Mouse (Mus musculus) limb, embryonic 12.5 days (tissue): ENCODE results near the gene Ucp1. TPM values are rescaled to one million over a fixed set of nuclear protein-coding genes. Genes with fewer than 3 reads are reported as not detected.
A peak's percentile ranks its signal among the peaks of the same experiment; 100 is the strongest.

Experiments
- ATAC-seq: fragments of 200-750 bp; cut with Nextera tagmentation; 2 replicates; pipeline ENCODE4 v1.8.0; 2017; ENCODE audit warnings: low read depth, moderate TSS enrichment; ENCODE audit not compliant: insufficient number of reproducible peaks, insufficient read depth, low FRiP score, low TSS enrichment
- H3K27ac ChIP-seq: fragments of 300-500 bp; sonication (generic); 2 replicates; pipeline ENCODE4 v1.5.1; 2016; ENCODE audit warnings: mild to moderate bottlenecking, moderate library complexity
- H3K27me3 ChIP-seq: fragments of 300-500 bp; sonication (generic); 2 replicates; pipeline ENCODE4 v1.6.1; 2016; ENCODE audit warnings: mild to moderate bottlenecking, moderate library complexity
- H3K36me3 ChIP-seq: fragments of 300-500 bp; sonication (generic); 2 replicates; pipeline ENCODE4 v1.6.1; 2016; ENCODE audit warnings: mild to moderate bottlenecking, moderate library complexity
- H3K4me1 ChIP-seq: fragments of 300-500 bp; sonication (generic); replicated peaks from 2 replicates; pipeline ENCODE4 v1.6.1; 2016
- H3K4me2 ChIP-seq: fragments of 300-500 bp; sonication (generic); 2 replicates; pipeline ENCODE4 v1.6.1; 2016; ENCODE audit warnings: mild to moderate bottlenecking, moderate library complexity
- H3K4me3 ChIP-seq: fragments of 300-500 bp; sonication (generic); replicated peaks from 2 replicates; pipeline ENCODE4 v1.5.1; 2016; ENCODE audit warnings: mild to moderate bottlenecking
- H3K9ac ChIP-seq: fragments of 300-500 bp; sonication (generic); replicated peaks from 2 replicates; pipeline ENCODE4 v1.6.1; 2016; ENCODE audit warnings: mild to moderate bottlenecking, moderate library complexity
- H3K9me3 ChIP-seq: fragments of 300-500 bp; sonication (generic); 2 replicates; pipeline ENCODE4 v1.6.1; 2016; ENCODE audit warnings: mild to moderate bottlenecking, moderate library complexity
- WGBS: fragments of 180-500 bp; shearing (Covaris S2); methylation state at CpG from one replicate; pipeline ENCODE4 v1.1.7; 2016; 5-methylcytosine and 5-hydroxymethylcytosine counted together
- polyA plus RNA-seq: library from polyadenylated mRNA; unstranded; fragments of >200 nt; fragmentation: Nextera tagmentation; extraction: Ambion mirVana; gene quantifications from 2 replicates; pipeline ENCODE4 v1.2.1, GENCODE M21; 2016

The Ucp1 gene
- not detected in 2 replicates for polyA plus RNA-seq

- peaks cover 38% of the 10 kb centered on the region for H3K27me3 ChIP-seq
- peak within 1 kb of the TSS; percentile 30 for H3K4me3 ChIP-seq
- no peak within 1 kb of the TSS for H3K27ac ChIP-seq
- H3K36me3 ChIP-seq: no peaks in the 10 kb centered on the region
- H3K4me2 ChIP-seq: peak within 1 kb of the TSS; percentile 65
- no peaks in the 10 kb centered on the region for H3K9me3 ChIP-seq
- no peak within 1 kb of the TSS for H3K9ac ChIP-seq
- WGBS: 4% methylated on average over 20 of the region's 20 CpGs
- peaks cover 8% of the 10 kb centered on the region; the same call in 1 of the 2 replicates for H3K4me1 ChIP-seq
- ATAC-seq: no peak
Observed at GRCm38 (mm10) chr8:83290176-83290575, at the start of gene Ucp1. Gene Ucp1 (plus strand): TSS chr8:83290352.

- no peak for ATAC-seq
- H3K9ac ChIP-seq: no peak overlapping the region
- H3K4me3 ChIP-seq: no peak overlapping the region
- H3K9me3 ChIP-seq: no peaks in the 10 kb centered on the region
- H3K36me3 ChIP-seq: no peaks in the 10 kb centered on the region
- no peaks in the 10 kb centered on the region for H3K4me1 ChIP-seq
- no peak overlapping the region for H3K4me2 ChIP-seq
- no peaks in the 10 kb centered on the region for H3K27me3 ChIP-seq
- 90% methylated on average over 7 of the region's 7 CpGs for WGBS
- no peak overlapping the region for H3K27ac ChIP-seq
Observed at GRCm38 (mm10) chr8:83244151-83244550, 46.0 kb upstream of the Ucp1 start.

- no peak for ATAC-seq
Observed at GRCm38 (mm10) chr8:83250858-83251257, 39.3 kb upstream of the Ucp1 start.

DNA sequence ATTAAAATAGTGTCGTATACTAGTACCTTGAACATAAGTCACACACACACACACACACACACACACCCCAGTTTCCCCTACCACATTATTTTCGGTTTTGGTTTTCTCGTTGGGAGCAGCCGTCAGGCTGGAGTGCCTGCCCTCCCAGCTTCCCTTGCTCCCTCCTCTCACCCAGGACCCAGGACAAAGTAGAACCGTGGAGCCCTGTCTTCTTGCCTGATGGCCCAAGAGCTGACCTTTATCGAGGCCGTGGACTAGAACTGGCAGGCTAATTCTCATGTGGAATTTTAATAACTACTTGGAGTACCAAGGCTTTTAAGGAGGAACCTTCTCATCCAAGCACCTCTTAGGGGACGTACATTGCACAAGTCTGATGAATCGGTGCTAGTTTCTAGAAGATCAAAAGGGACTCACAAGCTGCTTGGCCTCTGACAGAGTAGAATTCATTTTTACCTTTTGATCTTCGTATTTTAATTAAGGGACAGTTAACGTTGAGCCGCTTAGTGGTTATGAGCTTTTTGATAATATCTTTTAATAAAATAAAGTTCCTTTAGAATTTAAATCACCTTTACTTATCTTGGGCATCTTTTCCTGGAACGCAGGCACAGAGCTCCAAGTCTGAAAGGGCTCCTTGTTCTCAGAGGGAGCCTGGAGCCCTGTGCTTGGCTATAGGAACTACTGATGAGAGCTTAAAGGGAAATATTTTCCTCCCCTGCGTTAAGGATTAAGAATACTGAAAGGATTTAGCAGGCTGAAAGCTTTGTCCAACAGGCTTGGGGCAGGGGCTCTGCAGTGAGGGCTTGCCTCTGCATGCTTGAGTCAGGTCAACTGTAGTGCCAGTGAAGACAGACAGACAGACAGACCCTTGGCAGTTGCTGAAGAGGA lies 38.5 kb upstream of the Ucp1 start:
- no peak for ATAC-seq
- peaks cover 13% of the 10 kb centered on the region; the same call in 1 of the 2 replicates for H3K36me3 ChIP-seq
- no peak overlapping the region for H3K4me3 ChIP-seq
- H3K27me3 ChIP-seq: no peaks in the 10 kb centered on the region
- 0 out of 2 replicates have a peak overlapping the region, but pooled peaks have one; percentile 42 for H3K27ac ChIP-seq
- no peak overlapping the region for H3K4me2 ChIP-seq
- H3K4me1 ChIP-seq: no peaks in the 10 kb centered on the region
- 60% methylated on average over 14 of the region's 14 CpGs for WGBS
- no peak overlapping the region for H3K9ac ChIP-seq
- H3K9me3 ChIP-seq: no peaks in the 10 kb centered on the region

More at GRCm38 (mm10) chr8:83250858-83251257, 39.3 kb upstream of the Ucp1 start:
- Histone ChIP-seq H3K9ac (no peak overlapping the region), H3K4me1 (no peaks in the 10 kb centered on the region), H3K9me3 (no peaks in the 10 kb centered on the region), H3K27ac (no peak overlapping the region), H3K36me3 (peaks cover 13% of the 10 kb centered on the region; the same call in 1 of the 2 replicates), H3K4me2 (no peak overlapping the region), H3K27me3 (no peaks in the 10 kb centered on the region), H3K4me3 (no peak overlapping the region)
- 88% methylated on average over 6 of the region's 6 CpGs for WGBS

- Histone ChIP-seq H3K9ac (no peak overlapping the region), H3K27ac (no peak overlapping the region), H3K27me3 (no peaks in the 10 kb centered on the region), H3K4me1 (no peaks in the 10 kb centered on the region), H3K36me3 (peaks cover 13% of the 10 kb centered on the region; the same call in 1 of the 2 replicates), H3K4me3 (no peak overlapping the region), H3K9me3 (no peaks in the 10 kb centered on the region), H3K4me2 (no peak overlapping the region)
- ATAC-seq: no peak
- 83% methylated on average over 5 of the region's 5 CpGs for WGBS
Observed at GRCm38 (mm10) chr8:83252791-83253190, 37.4 kb upstream of the Ucp1 start.

- no peaks in the 10 kb centered on the region for H3K4me1 ChIP-seq
- no peak overlapping the region for H3K4me3 ChIP-seq
- no peak for ATAC-seq
- H3K9ac ChIP-seq: no peak overlapping the region
- H3K9me3 ChIP-seq: no peaks in the 10 kb centered on the region
- H3K4me2 ChIP-seq: no peak overlapping the region
- H3K36me3 ChIP-seq: peaks cover 9% of the 10 kb centered on the region; the same call in 1 of the 2 replicates
- WGBS: 91% methylated on average over 5 of the region's 5 CpGs
- H3K27me3 ChIP-seq: no peaks in the 10 kb centered on the region
- H3K27ac ChIP-seq: no peak overlapping the region
Observed at GRCm38 (mm10) chr8:83257631-83258030, 32.5 kb upstream of the Ucp1 start.

DNA sequence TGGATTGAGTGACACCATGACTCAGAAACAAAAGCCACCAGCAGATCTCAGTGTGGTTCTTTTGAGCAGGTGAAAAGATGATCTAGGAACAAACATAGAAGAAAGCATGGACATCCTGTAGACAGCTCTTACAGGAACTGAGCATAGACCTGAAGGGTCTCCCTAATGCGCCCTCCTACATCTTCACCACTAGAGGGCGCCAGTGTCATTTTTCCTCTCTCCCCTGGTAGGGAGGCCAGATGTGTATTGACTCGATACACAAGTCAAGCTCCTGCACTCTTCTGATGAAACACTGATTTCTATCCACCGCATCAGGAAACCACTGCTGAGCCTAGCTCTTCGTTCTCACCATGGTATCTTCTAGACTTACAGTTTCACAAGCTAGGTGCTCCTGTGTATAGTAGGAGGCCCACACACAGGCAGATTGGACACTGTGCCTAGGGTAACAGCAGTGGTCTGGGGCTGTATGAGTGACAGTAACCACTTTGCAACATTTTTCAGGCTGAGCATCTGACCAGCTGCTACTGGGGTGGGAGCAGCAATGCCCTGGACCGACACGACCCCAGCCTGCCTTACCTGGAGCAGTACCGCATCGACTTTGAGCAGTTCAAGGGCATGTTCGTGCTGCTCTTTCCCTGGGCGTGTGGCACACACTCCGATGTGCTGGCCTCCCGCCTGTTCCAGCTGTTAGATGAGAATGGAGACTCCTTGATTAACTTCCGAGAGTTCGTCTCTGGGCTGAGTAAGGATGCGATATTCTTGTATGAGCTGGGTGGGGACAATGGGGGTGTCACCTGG lies 29.5 kb upstream of the Ucp1 start:
- H3K4me3 ChIP-seq: no peak overlapping the region
- WGBS: 73% methylated on average over 16 of the region's 16 CpGs
- H3K4me2 ChIP-seq: no peak overlapping the region
- no peak overlapping the region for H3K27ac ChIP-seq
- no peaks in the 10 kb centered on the region for H3K27me3 ChIP-seq
- no peaks in the 10 kb centered on the region for H3K4me1 ChIP-seq
- H3K9ac ChIP-seq: no peak overlapping the region
- ATAC-seq: peak; percentile 66
- no peaks in the 10 kb centered on the region for H3K9me3 ChIP-seq
- H3K36me3 ChIP-seq: peaks cover 4% of the 10 kb centered on the region; the same call in 1 of the 2 replicates

GRCm38 (mm10) chr8:83271172-83271571 lies 19.0 kb upstream of the Ucp1 start:
- WGBS: 95% methylated on average over 14 of the region's 14 CpGs
- Histone ChIP-seq H3K27ac (no peak overlapping the region), H3K4me3 (no peak overlapping the region), H3K4me2 (no peak overlapping the region), H3K4me1 (peaks cover 8% of the 10 kb centered on the region), H3K9ac (no peak overlapping the region), H3K9me3 (no peaks in the 10 kb centered on the region), H3K27me3 (no peaks in the 10 kb centered on the region), H3K36me3 (peaks cover 6% of the 10 kb centered on the region; the same call in 1 of the 2 replicates)
- ATAC-seq: no peak

DNA sequence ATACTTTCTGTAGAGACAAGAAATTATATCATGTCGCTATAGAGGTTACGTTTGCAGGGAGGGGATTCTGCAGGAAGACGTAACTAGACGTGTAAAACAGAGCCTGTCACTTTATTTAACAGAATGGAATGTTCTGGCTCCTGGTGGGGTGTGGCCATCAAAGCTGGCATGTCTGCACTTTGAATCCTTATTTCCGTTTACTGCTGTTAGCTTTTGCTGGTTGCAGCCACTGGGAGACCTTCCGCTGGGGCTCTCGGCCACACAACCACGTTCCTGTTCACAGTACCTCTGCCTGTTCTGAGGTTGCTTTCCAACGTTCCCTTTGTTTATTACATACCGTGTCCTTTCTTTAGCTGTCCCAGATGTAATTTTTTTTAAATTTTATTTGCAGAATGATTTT lies 17.7 kb upstream of the Ucp1 start:
- no peaks in the 10 kb centered on the region for H3K9me3 ChIP-seq
- H3K27ac ChIP-seq: no peak overlapping the region
- H3K4me2 ChIP-seq: no peak overlapping the region
- H3K9ac ChIP-seq: no peak overlapping the region
- H3K36me3 ChIP-seq: peaks cover 5% of the 10 kb centered on the region; the same call in 1 of the 2 replicates
- ATAC-seq: no peak
- peaks cover 8% of the 10 kb centered on the region for H3K4me1 ChIP-seq
- H3K4me3 ChIP-seq: no peak overlapping the region
- 74% methylated on average over 10 of the region's 10 CpGs for WGBS
- no peaks in the 10 kb centered on the region for H3K27me3 ChIP-seq

DNA sequence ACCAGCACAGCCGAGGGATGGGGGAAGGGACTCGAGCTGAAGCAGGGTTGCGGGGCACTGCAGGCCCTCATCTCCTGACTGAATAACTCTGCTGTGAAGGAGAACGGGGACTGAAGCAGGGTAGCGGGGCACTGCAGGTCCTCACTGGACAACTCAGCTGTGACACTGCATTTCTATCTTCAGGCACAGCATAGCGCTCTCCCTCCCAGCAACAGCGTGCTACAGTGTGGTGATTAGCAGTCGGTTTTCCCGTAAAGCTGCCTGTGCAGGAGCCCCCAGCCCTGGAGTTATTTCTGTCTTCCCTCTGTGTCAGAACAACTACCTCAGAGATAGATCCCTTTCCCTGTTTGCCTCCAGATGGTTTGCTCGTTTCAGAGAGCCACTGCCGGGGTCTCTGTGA lies 15.7 kb upstream of the Ucp1 start:
- H3K27ac ChIP-seq: 0 out of 2 replicates have a peak overlapping the region, but pooled peaks have one; percentile 41
- peaks cover 5% of the 10 kb centered on the region; the same call in 1 of the 2 replicates for H3K36me3 ChIP-seq
- 48% methylated on average over 11 of the region's 11 CpGs for WGBS
- H3K4me2 ChIP-seq: 0 out of 2 replicates have a peak overlapping the region, but pooled peaks have one; percentile 8
- no peak overlapping the region for H3K9ac ChIP-seq
- ATAC-seq: peak; percentile 85
- H3K4me1 ChIP-seq: peaks cover 8% of the 10 kb centered on the region
- H3K27me3 ChIP-seq: no peaks in the 10 kb centered on the region
- H3K4me3 ChIP-seq: no peak overlapping the region
- H3K9me3 ChIP-seq: no peaks in the 10 kb centered on the region

- H3K4me2 ChIP-seq: no peak overlapping the region
- ATAC-seq: no peak
- no peak overlapping the region for H3K27ac ChIP-seq
- no peaks in the 10 kb centered on the region for H3K27me3 ChIP-seq
- no peak overlapping the region for H3K9ac ChIP-seq
- H3K9me3 ChIP-seq: no peaks in the 10 kb centered on the region
- no peaks in the 10 kb centered on the region for H3K36me3 ChIP-seq
- H3K4me3 ChIP-seq: no peak overlapping the region
- H3K4me1 ChIP-seq: peaks cover 8% of the 10 kb centered on the region
- 87% methylated on average over 6 of the region's 6 CpGs for WGBS
Observed at GRCm38 (mm10) chr8:83278431-83278830, 11.7 kb upstream of the Ucp1 start.
